Mouse (Mus musculus): ENCODE measurements at regions not wholly inside any gene's neighbourhood (a gene's known extent, or its start where the extent isn't known, plus 50 kb on each side); places are given as distances from the start of the nearest gene placed in this dataset.
"Not testable (repeated sequence)": the region's sequence is repeated elsewhere in the genome, so short reads cannot be mapped to it uniquely, and the experiment has no call there.

GRCm38 (mm10) chr11:91196351-91196750 lies 381.0 kb downstream of the Kif2b start:
- DNase-seq (ENCODE audit: extremely low spot score, low read depth, low spot score): no peak

- DNase-seq (ENCODE audit: extremely low spot score, low read depth, low spot score): not testable (repeated sequence)
These were observed 410.0 kb downstream of the Kif2b start for GRCm38 (mm10) chr11:91167336-91167735.

DNA sequence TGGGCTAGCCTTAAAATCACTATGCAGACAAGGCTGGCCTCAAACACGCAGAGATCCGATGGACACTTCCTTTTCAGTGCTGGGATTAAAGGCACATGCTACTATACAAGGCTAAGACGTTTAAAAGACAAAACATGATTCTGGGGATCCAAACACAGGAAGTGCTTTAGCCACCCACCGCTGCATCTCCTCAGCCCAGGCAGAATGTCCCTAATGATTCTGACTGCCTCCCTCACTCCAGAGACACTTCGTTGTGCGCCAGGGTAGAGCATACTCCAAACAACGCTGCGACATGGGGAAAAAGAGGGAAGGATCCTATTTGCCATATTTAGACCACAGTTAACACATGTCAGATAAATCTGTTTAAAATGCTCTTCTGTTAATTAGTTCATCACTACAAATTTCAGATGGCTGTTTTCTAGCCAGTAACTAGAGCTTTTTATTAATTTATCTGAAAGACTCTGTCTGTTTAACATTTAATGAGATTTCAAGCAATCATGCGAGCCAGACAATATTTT lies 443.5 kb downstream of the Kif2b start:
- no peak for DNase-seq (ENCODE audit: extremely low spot score, low read depth, low spot score)

DNA sequence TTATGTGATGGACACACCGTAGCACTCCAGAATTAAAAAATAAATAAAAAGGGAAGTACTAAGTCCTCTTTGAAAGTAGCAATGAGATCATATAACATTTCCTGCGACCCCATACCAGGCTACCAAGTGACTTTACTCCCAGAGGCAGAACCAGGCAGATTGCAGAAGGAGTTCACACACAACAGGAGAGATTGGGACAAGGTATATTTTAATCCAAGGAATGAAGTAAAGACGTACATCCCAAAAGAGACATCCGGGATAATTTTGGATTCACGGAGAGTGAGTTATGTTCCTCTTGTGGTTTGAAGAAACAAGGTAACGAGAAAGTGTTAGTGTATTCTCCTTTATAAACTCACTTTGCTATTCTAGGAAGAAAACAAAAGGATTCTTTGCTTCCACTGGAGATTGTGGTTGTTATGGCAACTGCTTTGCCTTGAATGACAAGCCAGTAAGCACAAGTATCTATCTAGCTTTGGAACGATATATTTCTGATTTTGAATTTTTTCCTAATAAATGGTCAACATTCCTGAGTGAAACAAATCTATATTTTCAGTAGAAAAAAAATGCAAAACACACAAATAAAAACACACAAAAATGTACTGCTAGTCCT lies 444.5 kb downstream of the Kif2b start:
- no peak for DNase-seq (ENCODE audit: extremely low spot score, low read depth, low spot score)

DNA sequence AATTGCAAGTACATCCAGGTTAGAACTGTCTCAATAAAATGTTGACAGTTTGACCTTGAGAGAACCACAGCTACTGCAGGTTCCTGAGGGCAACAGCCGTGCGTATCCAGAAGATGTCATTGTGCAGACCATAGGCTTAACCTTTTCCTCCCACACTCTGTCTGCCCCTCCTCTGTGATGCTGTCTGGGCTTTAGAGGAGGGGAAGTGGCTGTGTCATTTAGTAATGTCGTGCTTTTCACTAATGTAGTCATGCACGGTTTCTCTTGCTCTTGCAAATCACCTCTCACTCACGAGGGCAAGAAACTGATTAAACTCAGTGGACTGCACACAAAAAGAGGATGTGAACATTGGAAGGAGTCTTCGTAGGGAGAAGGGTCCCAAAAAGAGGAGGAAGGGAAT lies 443.8 kb upstream of the Tom1l1 start:
- DNase-seq (ENCODE audit: extremely low spot score, low read depth, low spot score): no peak

- no peak for DNase-seq (ENCODE audit: extremely low spot score, low read depth, low spot score)
These were observed 410.0 kb upstream of the Tom1l1 start for GRCm38 (mm10) chr11:91098186-91098585.

- DNase-seq (ENCODE audit: extremely low spot score, low read depth, low spot score): no peak
These were observed 409.4 kb upstream of the Tom1l1 start for GRCm38 (mm10) chr11:91097552-91097951.

GRCm38 (mm10) chr11:91096000-91096652 lies 408.0 kb upstream of the Tom1l1 start:
- DNase-seq (ENCODE audit: extremely low spot score, low read depth, low spot score): no peak

GRCm38 (mm10) chr11:91065365-91065764 lies 377.2 kb upstream of the Tom1l1 start:
- DNase-seq (ENCODE audit: extremely low spot score, low read depth, low spot score): no peak

DNA sequence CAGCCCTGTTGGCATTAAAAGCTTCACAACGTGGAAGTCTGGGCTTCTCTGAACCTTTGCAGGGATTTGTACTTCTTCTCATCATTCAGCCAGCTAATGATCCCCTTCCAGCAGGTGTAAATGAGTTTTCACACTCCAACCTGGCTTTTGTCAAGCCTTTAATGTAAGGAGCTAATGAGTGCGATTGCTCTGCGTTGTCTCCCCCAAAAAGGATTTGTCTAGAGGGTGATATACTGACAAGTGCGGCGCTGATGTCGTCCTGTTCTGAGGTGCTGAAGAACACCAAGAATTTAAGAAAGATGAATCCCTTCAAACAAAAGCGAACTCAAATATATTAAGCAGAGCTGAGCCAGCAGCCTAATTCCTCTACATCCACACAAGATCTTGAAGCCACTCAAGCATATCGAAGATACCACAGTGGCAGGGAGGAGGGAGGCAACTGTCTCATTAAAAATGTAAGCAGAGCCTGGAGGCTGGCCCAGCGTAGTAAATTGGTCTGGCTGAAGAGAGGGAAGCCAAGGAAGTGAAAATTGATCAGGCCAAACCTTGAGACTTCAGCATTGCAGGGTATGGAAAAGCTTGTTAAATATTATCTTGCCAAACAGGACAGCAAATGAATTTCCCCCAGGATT lies 368.9 kb upstream of the Tom1l1 start:
- no peak for DNase-seq (ENCODE audit: extremely low spot score, low read depth, low spot score)

DNA sequence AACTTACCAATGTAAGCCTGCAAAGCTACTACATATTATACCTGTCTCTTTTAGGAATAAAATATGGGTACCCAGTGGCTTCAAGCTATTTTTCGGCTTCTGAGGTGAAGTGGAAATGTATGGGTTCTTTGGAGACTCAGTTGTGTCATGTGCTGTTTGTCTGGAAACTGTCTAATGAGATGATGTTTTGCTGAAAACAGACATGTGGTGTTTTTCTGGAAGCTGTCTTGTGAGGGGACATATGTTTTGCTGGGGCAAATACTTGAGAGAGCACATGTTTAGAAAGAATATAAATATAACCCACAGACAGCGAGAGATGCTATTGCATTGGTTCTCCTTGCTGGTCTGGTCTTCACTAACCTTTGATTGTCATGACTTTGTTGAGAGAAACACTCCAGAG lies 365.2 kb upstream of the Tom1l1 start:
- DNase-seq (ENCODE audit: extremely low spot score, low read depth, low spot score): no peak

- no peak for DNase-seq (ENCODE audit: extremely low spot score, low read depth, low spot score)
These were observed 363.5 kb upstream of the Tom1l1 start for GRCm38 (mm10) chr11:91051646-91052045.

DNA sequence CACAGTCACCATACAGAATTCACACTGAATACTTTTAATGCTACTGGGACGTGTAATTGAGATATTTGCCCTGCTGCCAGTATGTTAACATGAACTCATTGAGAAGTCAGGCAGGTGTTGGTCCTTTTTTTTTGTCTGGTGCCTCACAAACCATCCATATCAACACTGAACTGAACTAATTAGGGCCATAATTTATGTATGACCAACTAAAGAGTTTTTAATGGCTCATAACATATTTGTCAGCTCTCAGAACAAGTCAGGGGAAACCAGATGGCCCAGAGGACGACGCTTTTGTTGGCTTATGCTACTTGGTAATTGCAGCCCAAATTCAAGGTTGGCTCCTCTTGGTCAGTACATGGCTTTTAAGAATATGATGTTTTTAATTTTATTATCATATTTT lies 353.3 kb upstream of the Tom1l1 start:
- no peak for DNase-seq (ENCODE audit: extremely low spot score, low read depth, low spot score)
